Mouse (Mus musculus) CH12.LX (cell line): ENCODE data around the gene Prmt3.

Source experiments
- CHD2 ChIP-seq: IDR thresholded peaks from 2 replicates; pipeline ENCODE4 v1.6.1; 2011; ENCODE audit warnings: low read length, improper control_type of control experiment
- CTCF ChIP-seq, 2 experiments: IDR thresholded peaks in 1 of 2; conservative IDR thresholded peaks in 1 of 2; 2 replicates each; pipeline ENCODE4 v1.5.1; 2011 to 2012; ENCODE audit warnings: low read depth in 2 of 2, low read length in 2 of 2, improper control_type of control experiment in 1 of 2, inconsistent platforms in 1 of 2, mild to moderate bottlenecking in 1 of 2, moderate library complexity in 1 of 2
- EP300 ChIP-seq: IDR thresholded peaks from 2 replicates; pipeline ENCODE4 v1.6.1; 2011; ENCODE audit warnings: low read length, improper control_type of control experiment
- JUND ChIP-seq: conservative IDR thresholded peaks from 2 replicates; pipeline ENCODE4 v1.6.1; 2011; ENCODE audit warnings: low read depth, low read length, improper control_type of control experiment
- NELFE ChIP-seq: IDR thresholded peaks from 2 replicates; pipeline ENCODE4 v1.6.1; 2011; ENCODE audit warnings: low read depth, low read length, improper control_type of control experiment
- POLR2A ChIP-seq: IDR thresholded peaks from 2 replicates; pipeline ENCODE4 v1.6.1; 2011; ENCODE audit warnings: low read depth, mild to moderate bottlenecking, improper control_type of control experiment, low read length
- ZC3H11A ChIP-seq: IDR thresholded peaks from 2 replicates; pipeline ENCODE4 v1.6.1; 2012; ENCODE audit warnings: low read depth, mild to moderate bottlenecking, inconsistent platforms, low read length, improper control_type of control experiment
- ZKSCAN1 ChIP-seq: IDR thresholded peaks from 2 replicates; pipeline ENCODE4 v1.6.1; 2012; ENCODE audit warnings: low read depth, inconsistent platforms, low read length, improper control_type of control experiment, borderline replicate concordance
- ZMIZ1 ChIP-seq: IDR thresholded peaks from 2 replicates; pipeline ENCODE4 v1.6.1; 2012; ENCODE audit warnings: low read depth, mild to moderate bottlenecking, inconsistent platforms, low read length, improper control_type of control experiment
- ZNF384 ChIP-seq: IDR thresholded peaks from 2 replicates; pipeline ENCODE4 v1.6.1; 2012; ENCODE audit warnings: low read depth, low read length, improper control_type of control experiment, inconsistent platforms

GRCm38 (mm10) chr7:49822028-49822427 lies 43.9 kb downstream of the Prmt3 start:
- TF ChIP-seq ZMIZ1 (no peak), POLR2A (no peak), EP300 (no peak), CTCF (conservative IDR thresholded peaks at IDR 0.05 in 1 of 2, IDR thresholded peaks at IDR 0.05 in 1 of 2; ENCODE audit: low read depth in 2 of 2, low read length in 2 of 2) (no peak), NELFE (no peak), ZNF384 (no peak), JUND (no peak), ZKSCAN1 (no peak), ZC3H11A (no peak), CHD2 (no peak)
